Mouse (Mus musculus) forebrain, embryonic 14.5 days (tissue): Measurements from ENCODE around the gene Klhl40. TPM values are rescaled to one million over a fixed set of nuclear protein-coding genes. Genes with fewer than 3 reads are reported as not detected.

ENCODE experiments used
- ATAC-seq: fragments of 200-750 bp; cut with Nextera tagmentation; 2 replicates; pipeline ENCODE4 v1.8.0; 2017; ENCODE audit warnings: mild to moderate bottlenecking, moderate library complexity
- DNase-seq: peaks from one replicate; pipeline ENCODE4 v3.0.0-alpha.2; 2015; ENCODE audit warnings: low spot score
- H3K27ac ChIP-seq: fragments of 300-500 bp; sonication (generic); 2 replicates; pipeline ENCODE4 v1.5.1; 2014; ENCODE audit warnings: low read depth, mild to moderate bottlenecking, control low read depth, low read length, moderate library complexity
- H3K27me3 ChIP-seq: fragments of 300-500 bp; sonication (generic); replicated peaks from 2 replicates; pipeline ENCODE4 v1.6.1; 2014; ENCODE audit warnings: low read length, control low read depth, mixed read lengths; ENCODE audit not compliant: control insufficient read depth, insufficient read depth
- H3K36me3 ChIP-seq: fragments of 300-500 bp; sonication (generic); 2 replicates; pipeline ENCODE4 v1.6.1; 2014; ENCODE audit warnings: low read length, control low read depth; ENCODE audit not compliant: control insufficient read depth, insufficient read depth
- H3K4me1 ChIP-seq: fragments of 300-500 bp; sonication (generic); 2 replicates; pipeline ENCODE4 v1.6.1; 2014; ENCODE audit warnings: antibody characterized with exemption, low read length, control low read depth; ENCODE audit not compliant: control insufficient read depth, insufficient read depth
- H3K4me2 ChIP-seq: fragments of 300-500 bp; sonication (generic); 2 replicates; pipeline ENCODE4 v1.6.1; 2014; ENCODE audit warnings: mild to moderate bottlenecking, control low read depth, low read length
- H3K4me3 ChIP-seq: fragments of 300-500 bp; sonication (generic); 2 replicates; pipeline ENCODE4 v1.5.1; 2014; ENCODE audit warnings: low read depth, low read length, control low read depth
- H3K9ac ChIP-seq: fragments of 300-500 bp; sonication (generic); 2 replicates; pipeline ENCODE4 v1.6.1; 2014; ENCODE audit warnings: mild to moderate bottlenecking, low read length, control low read depth, moderate library complexity
- H3K9me3 ChIP-seq: fragments of 300-500 bp; sonication (generic); replicated peaks from 2 replicates; pipeline ENCODE4 v1.6.1; 2016; ENCODE audit warnings: low read length, control low read depth, mixed read lengths; ENCODE audit not compliant: control insufficient read depth
- WGBS: fragments of 180-500 bp; shearing (Covaris S2); extraction: QIAGEN DNeasy Blood & Tissue Kit; methylation state at CpG from one replicate; pipeline ENCODE4 v1.1.7; 2014; 5-methylcytosine and 5-hydroxymethylcytosine counted together
- polyA plus RNA-seq: library from polyadenylated mRNA; unstranded; fragments of >200 nt; fragmentation: Nextera tagmentation; extraction: Ambion mirVana; gene quantifications from 2 replicates; pipeline ENCODE4 v1.2.1, GENCODE M21; 2014

Gene Klhl40
- polyA plus RNA-seq, 1 experiment from 2014 or later, result 0.60 TPM

DNA sequence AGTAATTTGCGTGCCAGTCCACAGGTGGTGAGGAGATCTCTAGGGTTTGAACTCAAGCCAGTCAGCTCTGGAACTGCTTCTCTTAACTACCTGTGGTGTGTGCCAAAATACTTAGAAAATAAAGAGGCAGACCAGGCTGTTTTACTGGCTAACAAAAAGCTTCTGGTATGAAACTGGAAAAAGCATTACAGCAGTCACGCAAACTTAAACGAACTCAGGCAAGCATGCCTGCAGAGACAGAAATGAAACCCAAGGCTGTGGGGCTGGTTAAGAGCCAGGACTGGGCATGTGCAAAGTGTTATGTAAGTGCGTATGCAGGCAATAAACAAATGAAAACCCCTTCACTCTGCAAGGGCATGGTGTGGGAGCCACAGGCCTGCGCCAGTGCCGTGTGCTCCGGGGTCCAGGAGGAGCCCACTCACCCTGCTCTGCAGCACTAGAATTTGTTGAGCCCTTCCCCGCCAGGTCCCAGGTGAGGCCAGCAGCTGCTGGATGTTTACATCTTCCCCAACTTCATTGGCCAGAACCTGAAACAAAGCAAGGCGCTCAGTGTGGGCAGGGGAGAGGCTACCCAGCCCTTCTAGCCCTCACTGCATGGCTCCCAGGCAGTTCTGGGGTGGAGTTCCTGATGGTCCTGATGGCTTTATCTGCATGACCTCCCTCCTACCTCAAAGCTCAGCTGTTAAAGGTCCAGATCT lies 41.8 kb downstream of the Klhl40 start:
- Histone ChIP-seq H3K36me3 (no peaks in the 10 kb centered on the region), H3K27ac (0 out of 2 replicates have a peak overlapping the region, but pooled peaks have one; percentile 1), H3K4me2 (no peak overlapping the region), H3K27me3 (no peaks in the 10 kb centered on the region), H3K9ac (no peak overlapping the region), H3K9me3 (no peaks in the 10 kb centered on the region), H3K4me1 (peaks cover 10% of the 10 kb centered on the region; the same call in 1 of the 2 replicates), H3K4me3 (no peak overlapping the region)
- DNase-seq (no peak), ATAC-seq (no peak)
- 76% methylated on average over 9 of the region's 9 CpGs for WGBS

DNA sequence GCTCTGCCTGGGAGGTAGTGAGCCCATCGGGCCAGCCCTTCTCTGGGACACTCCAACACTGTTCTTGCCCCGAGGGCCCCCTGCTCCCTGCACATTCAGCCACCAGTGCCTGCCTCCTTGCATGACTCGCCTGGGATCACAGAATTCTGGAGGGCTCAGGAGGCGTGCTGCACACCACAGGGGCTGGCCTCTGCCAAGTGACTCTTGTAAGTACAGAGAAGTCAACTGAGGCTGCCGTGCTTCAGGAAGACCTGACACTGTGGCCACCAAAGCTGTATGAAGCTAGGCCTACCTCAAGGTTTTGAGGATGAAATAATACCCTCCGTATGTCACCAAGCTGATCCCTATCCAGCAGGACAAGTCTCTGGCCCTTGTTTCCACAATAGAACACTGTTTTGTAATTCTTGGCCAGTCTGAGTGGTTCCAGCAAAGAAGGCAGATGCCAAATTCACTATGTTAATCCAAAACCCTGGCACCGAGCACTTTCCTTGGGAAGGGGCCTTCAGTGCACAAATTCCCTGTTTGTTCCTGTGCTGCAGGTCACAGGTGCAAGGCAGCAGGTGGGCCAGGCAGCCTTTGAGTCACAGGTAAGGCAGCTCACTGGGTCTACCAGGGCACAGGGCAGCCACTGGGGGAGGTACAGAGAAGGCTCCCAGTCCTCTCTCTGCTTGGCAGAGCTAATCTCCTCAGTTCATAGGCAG lies 42.5 kb downstream of the Klhl40 start:
- Histone ChIP-seq H3K4me3 (no peak overlapping the region), H3K9ac (no peak overlapping the region), H3K27me3 (no peaks in the 10 kb centered on the region), H3K27ac (0 out of 2 replicates have a peak overlapping the region, but pooled peaks have one; percentile 1), H3K9me3 (no peaks in the 10 kb centered on the region), H3K4me1 (peaks cover 10% of the 10 kb centered on the region; the same call in 1 of the 2 replicates), H3K36me3 (no peaks in the 10 kb centered on the region), H3K4me2 (no peak overlapping the region)
- ATAC-seq, result no peak
- WGBS, result 56% methylated on average over 7 of the region's 7 CpGs
- DNase-seq, result peak; percentile 40

DNA sequence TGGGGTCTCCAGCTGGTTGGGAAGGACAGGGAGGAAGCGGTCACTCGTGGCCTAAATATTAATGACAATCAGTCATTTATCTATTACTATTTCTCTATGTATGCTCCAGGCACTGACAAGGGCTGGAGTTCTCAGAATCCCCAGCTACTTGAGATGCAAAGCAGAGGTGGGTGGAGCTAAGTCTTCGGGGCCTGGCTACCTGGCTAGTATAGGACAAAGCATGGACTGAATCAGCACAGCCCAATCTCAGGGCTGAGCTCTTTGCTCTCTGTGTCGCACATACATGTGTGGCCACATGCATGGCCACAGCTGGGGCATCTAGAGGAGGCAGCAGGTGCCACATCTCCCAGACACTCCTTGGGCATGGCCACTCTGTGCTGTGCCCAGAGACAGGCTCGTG lies 43.4 kb downstream of the Klhl40 start:
- Histone ChIP-seq H3K9me3 (no peaks in the 10 kb centered on the region), H3K27ac (no peak overlapping the region), H3K9ac (no peak overlapping the region), H3K4me1 (peaks cover 10% of the 10 kb centered on the region; the same call in 1 of the 2 replicates), H3K27me3 (no peaks in the 10 kb centered on the region), H3K36me3 (no peaks in the 10 kb centered on the region), H3K4me3 (no peak overlapping the region), H3K4me2 (no peak overlapping the region)
- WGBS, result 73% methylated on average over 5 of the region's 5 CpGs
- ATAC-seq, result no peak
- DNase-seq, result no peak

DNA sequence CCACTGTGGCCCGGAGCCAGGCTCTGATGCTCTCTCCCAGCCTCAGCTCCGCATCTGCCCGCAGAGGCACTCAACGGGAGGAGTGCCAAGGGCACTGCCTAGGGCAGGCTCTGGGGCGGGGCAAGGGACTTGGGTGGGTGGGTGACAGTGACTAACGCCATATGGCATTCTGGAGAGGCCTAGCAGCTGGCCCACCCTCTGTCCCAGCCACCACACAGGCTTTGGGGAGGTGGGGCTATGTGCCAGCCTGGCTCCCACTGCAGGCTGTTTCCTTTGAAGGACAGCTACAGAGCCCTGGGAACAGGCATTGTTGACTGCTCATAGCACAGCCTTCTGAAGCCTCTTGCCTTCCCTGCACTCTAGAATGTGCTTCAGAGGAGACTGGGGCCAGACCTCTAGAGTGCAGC lies 45.2 kb downstream of the Klhl40 start:
- Histone ChIP-seq H3K4me2 (no peak overlapping the region), H3K4me1 (peaks cover 10% of the 10 kb centered on the region; the same call in 1 of the 2 replicates), H3K4me3 (no peak overlapping the region), H3K27me3 (no peaks in the 10 kb centered on the region), H3K27ac (peak overlapping the region; percentile 76), H3K36me3 (no peaks in the 10 kb centered on the region), H3K9ac (no peak overlapping the region), H3K9me3 (no peaks in the 10 kb centered on the region)
- 44% methylated on average over 6 of the region's 6 CpGs for WGBS
- DNase-seq (peak; percentile 83), ATAC-seq (peak; percentile 92)

DNA sequence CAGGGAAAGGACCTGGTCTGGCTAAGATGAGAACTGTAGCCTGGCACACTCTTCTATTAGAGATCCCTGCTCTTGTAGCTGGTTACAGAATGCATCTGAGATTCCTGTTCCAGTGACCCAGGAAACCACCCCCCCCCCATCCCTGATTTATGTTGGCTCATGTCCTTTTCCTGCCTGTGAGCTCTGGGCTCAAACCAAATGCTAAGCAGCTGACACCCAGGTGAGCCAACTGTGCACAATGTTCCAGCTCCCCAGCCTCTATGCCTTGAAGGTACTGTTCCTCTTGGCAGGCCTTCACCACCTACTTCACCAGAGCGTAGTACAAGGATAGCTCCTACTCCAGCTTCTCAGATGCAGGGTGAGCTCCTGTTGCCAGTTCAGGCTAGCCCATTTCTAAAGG lies 45.6 kb downstream of the Klhl40 start:
- Histone ChIP-seq H3K36me3 (no peaks in the 10 kb centered on the region), H3K4me3 (no peak overlapping the region), H3K27me3 (no peaks in the 10 kb centered on the region), H3K4me2 (no peak overlapping the region), H3K4me1 (peaks cover 10% of the 10 kb centered on the region; the same call in 1 of the 2 replicates), H3K27ac (peak overlapping the region; percentile 76), H3K9ac (no peak overlapping the region), H3K9me3 (no peaks in the 10 kb centered on the region)
- 74% methylated on average over 1 of the region's 1 CpGs for WGBS
- peak; percentile 8; the same call in 1 of the 2 replicates for ATAC-seq
- DNase-seq, result peak; percentile 28

DNA sequence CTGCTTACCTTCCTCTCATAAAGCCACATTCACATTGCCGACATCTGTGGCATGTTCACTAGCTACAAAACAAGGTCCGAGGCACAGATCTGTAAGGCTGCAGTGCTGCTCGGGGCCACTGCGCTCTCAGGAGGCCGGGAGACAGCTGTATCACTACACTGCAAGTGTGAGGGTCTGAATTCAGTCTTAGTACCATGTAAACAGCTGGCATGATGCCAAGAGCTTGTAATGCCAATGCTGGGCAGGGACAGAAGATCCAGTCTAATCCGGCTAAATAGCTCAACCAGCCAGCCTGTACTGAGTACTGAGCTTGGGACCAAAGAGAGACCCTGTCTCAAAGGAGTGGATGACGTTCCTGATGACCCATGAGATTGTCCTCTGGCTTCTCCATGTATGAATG lies 46.6 kb downstream of the Klhl40 start:
- Histone ChIP-seq H3K4me3 (no peak overlapping the region), H3K9me3 (no peaks in the 10 kb centered on the region), H3K4me2 (no peak overlapping the region), H3K4me1 (peaks cover 10% of the 10 kb centered on the region; the same call in 1 of the 2 replicates), H3K9ac (no peak overlapping the region), H3K27me3 (no peaks in the 10 kb centered on the region), H3K27ac (no peak overlapping the region), H3K36me3 (no peaks in the 10 kb centered on the region)
- ATAC-seq (peak; percentile 42), DNase-seq (peak; percentile 80)
- WGBS, result 43% methylated on average over 7 of the region's 7 CpGs

DNA sequence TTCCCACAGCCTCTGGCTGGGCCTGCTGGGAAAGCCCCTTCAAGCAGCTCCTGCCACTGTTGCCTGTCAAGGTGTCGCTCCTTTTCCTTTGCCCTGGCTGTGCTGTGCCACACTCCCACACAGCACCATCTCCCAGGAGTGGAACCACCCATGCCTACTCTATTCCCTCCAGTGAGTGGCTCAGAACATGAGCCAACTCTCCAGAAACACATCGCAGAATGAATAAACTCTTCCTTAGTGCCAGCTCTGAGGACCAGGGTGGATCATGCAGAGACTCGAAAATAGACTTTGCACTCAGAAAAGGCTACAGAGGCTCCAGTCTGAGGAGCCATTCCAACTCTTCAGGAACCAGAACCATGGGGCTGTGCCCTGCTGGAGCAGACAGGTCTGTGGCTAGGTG lies 48.9 kb downstream of the Klhl40 start:
- peaks cover 10% of the 10 kb centered on the region; the same call in 1 of the 2 replicates for H3K4me1 ChIP-seq
- DNase-seq (no peak), ATAC-seq (no peak)
- H3K9ac ChIP-seq, result no peak overlapping the region
- H3K36me3 ChIP-seq, result no peaks in the 10 kb centered on the region
- H3K27me3 ChIP-seq, result no peaks in the 10 kb centered on the region
- no peaks in the 10 kb centered on the region for H3K9me3 ChIP-seq
- H3K4me2 ChIP-seq, result no peak overlapping the region
- H3K27ac ChIP-seq, result no peak overlapping the region
- no peak overlapping the region for H3K4me3 ChIP-seq
- 89% methylated on average over 3 of the region's 3 CpGs for WGBS

DNA sequence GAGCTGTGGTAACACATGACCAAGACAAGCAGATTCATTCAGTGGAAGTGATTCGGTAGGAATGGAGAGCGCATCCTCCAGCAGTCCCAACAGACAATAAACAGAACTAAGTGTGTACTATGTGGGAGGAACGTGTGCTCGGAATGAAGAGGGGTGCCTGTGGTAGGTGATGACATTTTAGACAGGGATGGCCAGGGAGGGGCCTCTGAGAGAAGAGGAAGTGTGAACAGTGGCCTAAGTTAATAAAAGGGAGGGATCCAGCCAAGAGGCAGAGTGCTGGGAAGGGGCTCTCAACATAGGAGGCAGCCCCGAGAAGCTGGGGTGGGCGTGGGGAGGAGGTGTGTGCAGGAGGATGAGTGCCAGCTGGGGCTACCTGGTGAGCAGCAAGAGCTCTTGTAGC lies 50.9 kb downstream of the Klhl40 start:
- H3K4me1 ChIP-seq, result peaks cover 4% of the 10 kb centered on the region; the same call in 1 of the 2 replicates
- H3K36me3 ChIP-seq, result no peaks in the 10 kb centered on the region
- H3K9me3 ChIP-seq, result no peaks in the 10 kb centered on the region
- no peak overlapping the region for H3K4me3 ChIP-seq
- H3K27ac ChIP-seq, result no peak overlapping the region
- no peak for ATAC-seq
- DNase-seq, result no peak
- 82% methylated on average over 6 of the region's 6 CpGs for WGBS
- no peaks in the 10 kb centered on the region for H3K27me3 ChIP-seq
- H3K4me2 ChIP-seq, result no peak overlapping the region
- no peak overlapping the region for H3K9ac ChIP-seq
